Mouse (Mus musculus) bone marrow macrophage, adult 2 months (primary cell): ENCODE data around the gene Acat2.

Experiments used
- CTCF ChIP-seq: IDR thresholded peaks from 2 replicates; pipeline ENCODE4 v1.5.1; 2012; ENCODE audit warnings: low read depth, mild to moderate bottlenecking, low read length, moderate library complexity
- POLR2A ChIP-seq: IDR thresholded peaks from 2 replicates; pipeline ENCODE4 v1.6.1; 2012; ENCODE audit warnings: mild to moderate bottlenecking, low read depth, low read length, borderline replicate concordance

- no peak for TF ChIP-seq CTCF
- no peak for TF ChIP-seq POLR2A
Observed at GRCm38 (mm10) chr17:12938077-12938476, 22.5 kb downstream of the Acat2 start.
